Mouse (Mus musculus) CH12.LX (cell line): ENCODE data around the gene Ptp4a2. TPM values are rescaled to one million over a fixed set of nuclear protein-coding genes. Genes with fewer than 3 reads are reported as not detected.
A peak's percentile ranks its signal among the peaks of the same experiment; 100 is the strongest.

Experiments used
- DNase-seq: peaks from one replicate; pipeline ENCODE4 v3.0.0-alpha.2; 2013; ENCODE audit errors: extremely low read depth
- H3K27ac ChIP-seq: 2 replicates; pipeline ENCODE4 v1.5.1; 2012; ENCODE audit warnings: low read depth, mild to moderate bottlenecking, control low read depth, moderate library complexity; ENCODE audit not compliant: insufficient read depth
- H3K27me3 ChIP-seq: replicated peaks from 2 replicates; pipeline ENCODE3; 2012; ENCODE audit warnings: inconsistent platforms
- H3K36me3 ChIP-seq, 2 experiments: replicated peaks in 1 of 2; 2 replicates each; pipeline versions ENCODE3 to v1.6.1; 2012; ENCODE audit warnings: inconsistent platforms in 1 of 2, low read length in 1 of 2, mild to moderate bottlenecking in 1 of 2, mixed read lengths in 1 of 2, moderate library complexity in 1 of 2; ENCODE audit not compliant: control insufficient read depth in 1 of 2, insufficient read depth in 1 of 2
- H3K4me1 ChIP-seq, 2 experiments: 2 replicates each; pipeline ENCODE4 v1.6.1; 2012; ENCODE audit warnings: inconsistent platforms in 1 of 2, moderate library complexity in 1 of 2; ENCODE audit not compliant: insufficient read depth in 2 of 2, control insufficient read depth in 1 of 2
- H3K4me2 ChIP-seq: 2 replicates; pipeline ENCODE4 v1.6.1; 2012; ENCODE audit warnings: low read depth, mild to moderate bottlenecking, control low read depth; ENCODE audit not compliant: poor library complexity, insufficient read depth, severe bottlenecking
- H3K4me3 ChIP-seq, 3 experiments: fragments of 150-350 bp in 1 of 3; sonication (generic) in 1 of 3; replicated peaks in 1 of 3; 2 replicates each; pipeline versions ENCODE3 to v1.5.1; 2011 to 2012; ENCODE audit warnings: low read depth in 2 of 3, low read length in 2 of 3, mild to moderate bottlenecking in 2 of 3, moderate library complexity in 2 of 3, control low read depth in 1 of 3, improper control_type of control experiment in 1 of 3, inconsistent platforms in 1 of 3, mixed read lengths in 1 of 3; ENCODE audit not compliant: poor library complexity in 1 of 3
- H3K79me2 ChIP-seq: replicated peaks from 2 replicates; pipeline ENCODE4 v1.6.1; 2012; ENCODE audit warnings: mild to moderate bottlenecking, moderate library complexity; ENCODE audit not compliant: control insufficient read depth, poor library complexity, insufficient read depth, severe bottlenecking; ENCODE audit errors: extremely low read depth
- H3K9ac ChIP-seq: 2 replicates; pipeline ENCODE4 v1.6.1; 2012; ENCODE audit warnings: low read depth, mild to moderate bottlenecking, control low read depth, moderate library complexity; ENCODE audit not compliant: insufficient read depth
- H3K9me3 ChIP-seq: replicated peaks from 2 replicates; pipeline ENCODE3; 2012; ENCODE audit warnings: low read length, inconsistent platforms, mixed read lengths
- BHLHE40 ChIP-seq: IDR thresholded peaks from 2 replicates; pipeline ENCODE4 v1.6.1; 2011; ENCODE audit warnings: mild to moderate bottlenecking, low read depth, low read length, improper control_type of control experiment
- CHD1 ChIP-seq: IDR thresholded peaks from 2 replicates; pipeline ENCODE4 v1.6.1; 2012; ENCODE audit warnings: low read depth, low read length, improper control_type of control experiment, inconsistent platforms
- CHD2 ChIP-seq: IDR thresholded peaks from 2 replicates; pipeline ENCODE4 v1.6.1; 2011; ENCODE audit warnings: low read length, improper control_type of control experiment
- CTCF ChIP-seq, 2 experiments: IDR thresholded peaks in 1 of 2; conservative IDR thresholded peaks in 1 of 2; 2 replicates each; pipeline ENCODE4 v1.5.1; 2011 to 2012; ENCODE audit warnings: low read depth in 2 of 2, low read length in 2 of 2, improper control_type of control experiment in 1 of 2, inconsistent platforms in 1 of 2, mild to moderate bottlenecking in 1 of 2, moderate library complexity in 1 of 2
- E2F4 ChIP-seq: IDR thresholded peaks from 2 replicates; pipeline ENCODE4 v1.6.1; 2011; ENCODE audit warnings: low read depth, low read length, improper control_type of control experiment; ENCODE audit not compliant: insufficient replicate concordance
- ELF1 ChIP-seq: IDR thresholded peaks from 2 replicates; pipeline ENCODE4 v1.6.1; 2014; ENCODE audit warnings: low read depth, mild to moderate bottlenecking, inconsistent platforms, low read length, improper control_type of control experiment
- EP300 ChIP-seq: IDR thresholded peaks from 2 replicates; pipeline ENCODE4 v1.6.1; 2011; ENCODE audit warnings: low read length, improper control_type of control experiment
- ETS1 ChIP-seq: conservative IDR thresholded peaks from 2 replicates; pipeline ENCODE4 v1.6.1; 2012; ENCODE audit warnings: low read depth, mild to moderate bottlenecking, inconsistent platforms, low read length, improper control_type of control experiment, moderate library complexity
- GABPA ChIP-seq: IDR thresholded peaks from 2 replicates; pipeline ENCODE4 v1.6.1; 2012; ENCODE audit warnings: low read depth, low read length, improper control_type of control experiment, inconsistent platforms; ENCODE audit not compliant: insufficient replicate concordance
- HCFC1 ChIP-seq: IDR thresholded peaks from 2 replicates; pipeline ENCODE4 v1.6.1; 2012; ENCODE audit warnings: low read depth, mild to moderate bottlenecking, inconsistent platforms, low read length, improper control_type of control experiment
- IRF4 ChIP-seq: IDR thresholded peaks from 2 replicates; pipeline ENCODE4 v1.6.1; 2014; ENCODE audit warnings: low read depth, mild to moderate bottlenecking, inconsistent platforms, low read length, improper control_type of control experiment
- JUN ChIP-seq: IDR thresholded peaks from 2 replicates; pipeline ENCODE4 v1.6.1; 2011; ENCODE audit warnings: low read depth, mild to moderate bottlenecking, low read length, improper control_type of control experiment, moderate library complexity; ENCODE audit not compliant: insufficient read depth
- JUND ChIP-seq: conservative IDR thresholded peaks from 2 replicates; pipeline ENCODE4 v1.6.1; 2011; ENCODE audit warnings: low read depth, low read length, improper control_type of control experiment
- KAT2A ChIP-seq: IDR thresholded peaks from 2 replicates; pipeline ENCODE4 v1.6.1; 2012; ENCODE audit warnings: low read length, improper control_type of control experiment, inconsistent platforms; ENCODE audit not compliant: insufficient replicate concordance
- MAFK ChIP-seq: IDR thresholded peaks from 2 replicates; pipeline ENCODE4 v1.6.1; 2011; ENCODE audit warnings: low read length, improper control_type of control experiment; ENCODE audit not compliant: insufficient replicate concordance
- MAX ChIP-seq: IDR thresholded peaks from 2 replicates; pipeline ENCODE4 v1.6.1; 2011; ENCODE audit warnings: low read length, improper control_type of control experiment
- MAZ ChIP-seq: IDR thresholded peaks from 2 replicates; pipeline ENCODE4 v1.6.1; 2012; ENCODE audit warnings: low read depth, mild to moderate bottlenecking, inconsistent platforms, low read length, improper control_type of control experiment, moderate library complexity
- MEF2A ChIP-seq: IDR thresholded peaks from 2 replicates; pipeline ENCODE4 v1.6.1; 2014; ENCODE audit warnings: low read depth, mild to moderate bottlenecking, inconsistent platforms, low read length, improper control_type of control experiment, borderline replicate concordance
- MXI1 ChIP-seq: IDR thresholded peaks from 2 replicates; pipeline ENCODE4 v1.6.1; 2011; ENCODE audit warnings: mild to moderate bottlenecking, low read depth, low read length, improper control_type of control experiment
- MYC ChIP-seq: IDR thresholded peaks from 2 replicates; pipeline ENCODE4 v1.6.1; 2011; ENCODE audit warnings: low read depth, mild to moderate bottlenecking, improper control_type of control experiment, low read length
- NELFE ChIP-seq: IDR thresholded peaks from 2 replicates; pipeline ENCODE4 v1.6.1; 2011; ENCODE audit warnings: low read depth, low read length, improper control_type of control experiment
- NRF1 ChIP-seq: IDR thresholded peaks from 2 replicates; pipeline ENCODE4 v1.6.1; 2014; ENCODE audit warnings: low read depth, mild to moderate bottlenecking, inconsistent platforms, low read length, improper control_type of control experiment, moderate library complexity
- PAX5 ChIP-seq: IDR thresholded peaks from 2 replicates; pipeline ENCODE4 v1.6.1; 2012; ENCODE audit warnings: low read length, inconsistent platforms, mixed read lengths
- POLR2A ChIP-seq: IDR thresholded peaks from 2 replicates; pipeline ENCODE4 v1.6.1; 2011; ENCODE audit warnings: low read depth, mild to moderate bottlenecking, improper control_type of control experiment, low read length
- POLR2AphosphoS2 ChIP-seq: IDR thresholded peaks from 2 replicates; pipeline ENCODE4 v1.6.1; 2011; ENCODE audit warnings: low read depth, low read length, improper control_type of control experiment
- RAD21 ChIP-seq: IDR thresholded peaks from 2 replicates; pipeline ENCODE4 v1.6.1; 2011; ENCODE audit warnings: low read depth, mild to moderate bottlenecking, low read length, improper control_type of control experiment, moderate library complexity
- RCOR1 ChIP-seq: conservative IDR thresholded peaks from 2 replicates; pipeline ENCODE4 v1.6.1; 2012; ENCODE audit warnings: low read depth, mild to moderate bottlenecking, inconsistent platforms, low read length, improper control_type of control experiment
- SIN3A ChIP-seq: IDR thresholded peaks from 2 replicates; pipeline ENCODE4 v1.6.1; 2012; ENCODE audit warnings: low read length, improper control_type of control experiment, inconsistent platforms
- SMC3 ChIP-seq: IDR thresholded peaks from 2 replicates; pipeline ENCODE4 v1.6.1; 2011; ENCODE audit warnings: low read depth, low read length, improper control_type of control experiment
- TBP ChIP-seq: conservative IDR thresholded peaks from 2 replicates; pipeline ENCODE4 v1.6.1; 2011; ENCODE audit warnings: low read depth, low read length, improper control_type of control experiment
- TCF12 ChIP-seq: IDR thresholded peaks from 2 replicates; pipeline ENCODE4 v1.6.1; 2014; ENCODE audit warnings: low read depth, mild to moderate bottlenecking, inconsistent platforms, low read length, improper control_type of control experiment
- UBTF ChIP-seq: IDR thresholded peaks from 2 replicates; pipeline ENCODE4 v1.6.1; 2012; ENCODE audit warnings: low read depth, mild to moderate bottlenecking, inconsistent platforms, low read length, improper control_type of control experiment, moderate library complexity
- USF1 ChIP-seq: IDR thresholded peaks from 2 replicates; pipeline ENCODE4 v1.6.1; 2014; ENCODE audit warnings: low read depth, mild to moderate bottlenecking, inconsistent platforms, low read length, improper control_type of control experiment
- USF2 ChIP-seq: conservative IDR thresholded peaks from 2 replicates; pipeline ENCODE4 v1.6.1; 2011; ENCODE audit warnings: low read depth, low read length, improper control_type of control experiment
- ZC3H11A ChIP-seq: IDR thresholded peaks from 2 replicates; pipeline ENCODE4 v1.6.1; 2012; ENCODE audit warnings: low read depth, mild to moderate bottlenecking, inconsistent platforms, low read length, improper control_type of control experiment
- ZKSCAN1 ChIP-seq: IDR thresholded peaks from 2 replicates; pipeline ENCODE4 v1.6.1; 2012; ENCODE audit warnings: low read depth, inconsistent platforms, low read length, improper control_type of control experiment, borderline replicate concordance
- ZMIZ1 ChIP-seq: IDR thresholded peaks from 2 replicates; pipeline ENCODE4 v1.6.1; 2012; ENCODE audit warnings: low read depth, mild to moderate bottlenecking, inconsistent platforms, low read length, improper control_type of control experiment
- ZNF384 ChIP-seq: IDR thresholded peaks from 2 replicates; pipeline ENCODE4 v1.6.1; 2012; ENCODE audit warnings: low read depth, low read length, improper control_type of control experiment, inconsistent platforms
- dilution Hi-C: fragments of 300-500 bp; cut with MboI; formaldehyde crosslinking; loops from 2 replicates; pipeline ENCODE4 v1.14.3; 2020; ENCODE audit warnings: low sequenced_read_pairs; ENCODE audit not compliant: extremely low pct_unique_long_range_greater_than_20kb, extremely low pct_ligation_motif_present
- in situ Hi-C: fragments of 300-500 bp; cut with MboI; formaldehyde crosslinking; loops from 3 replicates; pipeline ENCODE4 v1.14.3; 2019; ENCODE audit warnings: low sequenced_read_pairs, low pct_ligation_motif_present, low pct_unique_long_range_greater_than_20kb, mixed read lengths
- polyA plus RNA-seq: library from polyadenylated mRNA; unstranded; fragments of >175 nt; gene quantifications from 2 replicates; pipeline ENCODE4 v1.2.1, GENCODE M21; 2012; ENCODE audit warnings: low read depth; ENCODE audit not compliant: insufficient read length
- total RNA-seq, 2 experiments: library from RNA; depleted of rRNA; stranded (reverse); fragments of 300-350 nt in 1 of 2; fragments of >200 nt in 1 of 2; gene quantifications; 2 replicates each; pipeline ENCODE4 v1.2.3; 2012 to 2014

Gene Ptp4a2
- total and polyA plus RNA-seq, 3 experiments = 113 to 415 (median 327) TPM

DNA sequence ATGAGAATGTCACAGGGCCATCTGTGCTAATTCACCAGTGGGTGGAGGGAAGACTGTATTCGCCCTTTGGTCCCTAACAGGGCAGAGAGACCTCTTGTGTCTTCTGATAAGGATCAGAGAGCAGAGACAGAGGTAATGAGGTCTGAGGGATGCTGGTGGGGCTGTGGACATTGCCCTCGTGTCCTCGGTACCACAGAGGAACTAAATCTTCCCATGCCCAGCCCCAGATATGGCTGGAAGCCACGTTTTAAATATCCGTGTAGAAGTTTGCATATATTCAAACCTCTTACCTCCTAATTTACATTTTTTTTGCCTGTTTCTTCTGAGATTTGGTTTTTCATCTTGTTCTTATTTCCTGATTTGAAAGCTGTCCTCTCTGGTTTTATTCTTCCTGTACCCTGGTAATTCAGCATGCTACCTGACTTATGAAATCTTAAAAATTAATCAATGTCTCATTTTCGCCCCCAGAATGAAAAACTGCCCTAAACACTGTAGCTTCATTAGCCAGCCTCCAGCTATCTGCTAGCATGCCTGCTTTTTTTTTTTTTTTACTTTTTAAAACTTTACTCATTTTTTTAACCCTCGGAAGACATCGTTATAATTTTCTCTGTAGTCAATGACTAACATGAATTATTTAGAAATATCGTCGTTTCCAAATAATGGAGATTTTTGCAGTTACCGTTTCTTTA, 67.1 kb downstream of the Ptp4a2 start:
- in situ Hi-C loops = no loop called here
- no peak for TF ChIP-seq ZC3H11A
- no peak for TF ChIP-seq PAX5
- TF ChIP-seq USF2 = no peak
- TF ChIP-seq CTCF (conservative IDR thresholded peaks at IDR 0.05 in 1 of 2, IDR thresholded peaks at IDR 0.05 in 1 of 2; ENCODE audit: low read depth in 2 of 2, low read length in 2 of 2) = no peak
- no peak for TF ChIP-seq BHLHE40
- no peak for TF ChIP-seq JUND
- no peak for TF ChIP-seq MAFK
- no peak for TF ChIP-seq NRF1
- no peak for TF ChIP-seq E2F4
- TF ChIP-seq ELF1 = peak; percentile 44; the same call in 1 of the 2 replicates
- TF ChIP-seq KAT2A = no peak
- TF ChIP-seq ZNF384 = peak; percentile 71; the same call in 1 of the 2 replicates
- 0 out of 2 replicates have a peak, but pooled peaks have one; percentile 59 for TF ChIP-seq ZMIZ1
- peak; percentile 77 for TF ChIP-seq NELFE
- no peak for TF ChIP-seq RAD21
- TF ChIP-seq SMC3 = no peak
- TF ChIP-seq MYC = peak; percentile 62; the same call in 1 of the 2 replicates
- peak; percentile 55 for TF ChIP-seq MAX
- TF ChIP-seq CHD2 = no peak
- 0 out of 2 replicates have a peak, but pooled peaks have one; percentile 36 for TF ChIP-seq POLR2AphosphoS2
- no peak; the same call in 1 of the 2 replicates for TF ChIP-seq MEF2A
- TF ChIP-seq HCFC1 = no peak
- TF ChIP-seq IRF4 = peak; percentile 27; the same call in 1 of the 2 replicates
- no peak for TF ChIP-seq UBTF
- no peak for TF ChIP-seq ZKSCAN1
- TF ChIP-seq SIN3A = no peak
- TF ChIP-seq TCF12 = peak; percentile 66; the same call in 1 of the 2 replicates
- TF ChIP-seq POLR2A = peak; percentile 89
- peak; percentile 93 for TF ChIP-seq TBP
- no peak for TF ChIP-seq RCOR1
- TF ChIP-seq MAZ = no peak
- no peak for TF ChIP-seq MXI1
- TF ChIP-seq JUN = no peak
- no peak for TF ChIP-seq ETS1
- TF ChIP-seq GABPA = no peak
- TF ChIP-seq EP300 = peak; percentile 52; the same call in 1 of the 2 replicates
- TF ChIP-seq USF1 = no peak
- TF ChIP-seq CHD1 = no peak
- peak overlapping the region in 1 of 3 experiments; percentile 37 for H3K4me3 ChIP-seq
- no peaks in the 10 kb centered on the region for H3K79me2 ChIP-seq
- H3K4me2 ChIP-seq = peak overlapping the region; percentile 85
- H3K27me3 ChIP-seq = no peaks in the 10 kb centered on the region
- DNase-seq = peak; percentile 41
- no peaks in the 10 kb centered on the region for H3K9me3 ChIP-seq
- dilution Hi-C loops = no loop called here
- H3K4me1 ChIP-seq = peaks cover 22 to 49% of the 10 kb centered on the region in 2 experiments
- no peaks in the 10 kb centered on the region for H3K36me3 ChIP-seq
- H3K27ac ChIP-seq = peak overlapping the region; percentile 82
- peak overlapping the region; percentile 57 for H3K9ac ChIP-seq
